Mouse (Mus musculus) lung, embryonic 15.5 days (tissue): ENCODE data around the gene Alox5ap. TPM values are rescaled to one million over a fixed set of nuclear protein-coding genes. Genes with fewer than 3 reads are reported as not detected.

Experiments used
- ATAC-seq: fragments of 200-750 bp; cut with Nextera tagmentation; 2 replicates; pipeline ENCODE4 v1.8.0; 2017; ENCODE audit warnings: moderate number of reproducible peaks, borderline replicate concordance; ENCODE audit not compliant: low FRiP score, low TSS enrichment; ENCODE audit errors: extremely low read depth
- H3K27ac ChIP-seq: fragments of 300-500 bp; sonication (generic); 2 replicates; pipeline ENCODE4 v1.5.1; 2015; ENCODE audit warnings: moderate library complexity, mild to moderate bottlenecking, inconsistent platforms
- H3K27me3 ChIP-seq: fragments of 300-500 bp; sonication (generic); 2 replicates; pipeline ENCODE4 v1.6.1; 2015; ENCODE audit warnings: inconsistent platforms
- H3K36me3 ChIP-seq: fragments of 300-500 bp; sonication (generic); 2 replicates; pipeline ENCODE4 v1.6.1; 2015; ENCODE audit warnings: inconsistent platforms
- H3K4me1 ChIP-seq: fragments of 300-500 bp; sonication (generic); 2 replicates; pipeline ENCODE4 v1.6.1; 2015; ENCODE audit warnings: inconsistent platforms
- H3K4me2 ChIP-seq: fragments of 300-500 bp; sonication (generic); 2 replicates; pipeline ENCODE4 v1.6.1; 2015; ENCODE audit warnings: inconsistent platforms, mild to moderate bottlenecking, moderate library complexity
- H3K4me3 ChIP-seq: fragments of 300-500 bp; sonication (generic); 2 replicates; pipeline ENCODE4 v1.5.1; 2015; ENCODE audit warnings: mild to moderate bottlenecking, inconsistent platforms
- H3K9ac ChIP-seq: fragments of 300-500 bp; sonication (generic); 2 replicates; pipeline ENCODE4 v1.6.1; 2015; ENCODE audit warnings: inconsistent platforms
- H3K9me3 ChIP-seq: fragments of 300-500 bp; sonication (generic); 2 replicates; pipeline ENCODE4 v1.6.1; 2016; ENCODE audit warnings: inconsistent platforms
- WGBS: fragments of 180-500 bp; shearing (Covaris S2); methylation state at CpG from one replicate; pipeline ENCODE4 v1.1.7; 2015; 5-methylcytosine and 5-hydroxymethylcytosine counted together
- polyA plus RNA-seq: library from polyadenylated mRNA; unstranded; fragments of >200 nt; fragmentation: Nextera tagmentation; extraction: Ambion mirVana; gene quantifications from 2 replicates; pipeline ENCODE4 v1.2.1, GENCODE M21; 2015

The Alox5ap gene
- polyA plus RNA-seq, 1 experiment from 2014 or later, result 22.4 TPM

- Histone ChIP-seq H3K36me3 (no peaks in the 10 kb centered on the region), H3K4me2 (no peak overlapping the region), H3K9ac (no peak overlapping the region), H3K9me3 (no peaks in the 10 kb centered on the region), H3K27ac (peak overlapping the region; percentile 31), H3K27me3 (no peaks in the 10 kb centered on the region), H3K4me1 (peaks cover 31% of the 10 kb centered on the region), H3K4me3 (no peak overlapping the region)
- WGBS, result 25% methylated on average over 15 of the region's 15 CpGs
- no peak for ATAC-seq
These were observed 57.6 kb downstream of the Alox5ap start for GRCm38 (mm10) chr5:149321909-149322841.

GRCm38 (mm10) chr5:149322938-149323553 lies 58.5 kb downstream of the Alox5ap start:
- Histone ChIP-seq H3K9me3 (no peaks in the 10 kb centered on the region), H3K27ac (no peak overlapping the region), H3K4me2 (no peak overlapping the region), H3K4me1 (peaks cover 30% of the 10 kb centered on the region), H3K27me3 (no peaks in the 10 kb centered on the region), H3K36me3 (no peaks in the 10 kb centered on the region), H3K9ac (no peak overlapping the region), H3K4me3 (no peak overlapping the region)
- ATAC-seq, result no peak
- 77% methylated on average over 9 of the region's 9 CpGs for WGBS

GRCm38 (mm10) chr5:149324739-149325138 lies 60.2 kb downstream of the Alox5ap start:
- H3K4me3 ChIP-seq, result no peak overlapping the region
- no peak overlapping the region for H3K4me2 ChIP-seq
- H3K4me1 ChIP-seq, result peaks cover 41% of the 10 kb centered on the region
- H3K9ac ChIP-seq, result no peak overlapping the region
- no peaks in the 10 kb centered on the region for H3K27me3 ChIP-seq
- ATAC-seq, result no peak
- H3K27ac ChIP-seq, result no peak overlapping the region
- H3K36me3 ChIP-seq, result no peaks in the 10 kb centered on the region
- 68% methylated on average over 13 of the region's 13 CpGs for WGBS
- H3K9me3 ChIP-seq, result no peaks in the 10 kb centered on the region

- Histone ChIP-seq H3K36me3 (no peaks in the 10 kb centered on the region), H3K4me1 (peaks cover 32% of the 10 kb centered on the region), H3K4me2 (no peak overlapping the region), H3K9ac (no peak overlapping the region), H3K27ac (peak overlapping the region; percentile 69), H3K4me3 (no peak overlapping the region), H3K9me3 (no peaks in the 10 kb centered on the region), H3K27me3 (no peaks in the 10 kb centered on the region)
- 0 out of 2 replicates have a peak, but pooled peaks have one; percentile 41 for ATAC-seq
- WGBS, result 49% methylated on average over 12 of the region's 12 CpGs
These were observed 64.7 kb downstream of the Alox5ap start for GRCm38 (mm10) chr5:149329098-149329887.

- no peak overlapping the region for H3K9ac ChIP-seq
- ATAC-seq, result no peak
- peaks cover 33% of the 10 kb centered on the region for H3K4me1 ChIP-seq
- no peaks in the 10 kb centered on the region for H3K27me3 ChIP-seq
- H3K36me3 ChIP-seq, result no peaks in the 10 kb centered on the region
- H3K27ac ChIP-seq, result no peak overlapping the region
- 19% methylated on average over 1 of the region's 1 CpGs for WGBS
- H3K9me3 ChIP-seq, result no peaks in the 10 kb centered on the region
- no peak overlapping the region for H3K4me2 ChIP-seq
- no peak overlapping the region for H3K4me3 ChIP-seq
These were observed 66.0 kb downstream of the Alox5ap start for GRCm38 (mm10) chr5:149330601-149331000.

DNA sequence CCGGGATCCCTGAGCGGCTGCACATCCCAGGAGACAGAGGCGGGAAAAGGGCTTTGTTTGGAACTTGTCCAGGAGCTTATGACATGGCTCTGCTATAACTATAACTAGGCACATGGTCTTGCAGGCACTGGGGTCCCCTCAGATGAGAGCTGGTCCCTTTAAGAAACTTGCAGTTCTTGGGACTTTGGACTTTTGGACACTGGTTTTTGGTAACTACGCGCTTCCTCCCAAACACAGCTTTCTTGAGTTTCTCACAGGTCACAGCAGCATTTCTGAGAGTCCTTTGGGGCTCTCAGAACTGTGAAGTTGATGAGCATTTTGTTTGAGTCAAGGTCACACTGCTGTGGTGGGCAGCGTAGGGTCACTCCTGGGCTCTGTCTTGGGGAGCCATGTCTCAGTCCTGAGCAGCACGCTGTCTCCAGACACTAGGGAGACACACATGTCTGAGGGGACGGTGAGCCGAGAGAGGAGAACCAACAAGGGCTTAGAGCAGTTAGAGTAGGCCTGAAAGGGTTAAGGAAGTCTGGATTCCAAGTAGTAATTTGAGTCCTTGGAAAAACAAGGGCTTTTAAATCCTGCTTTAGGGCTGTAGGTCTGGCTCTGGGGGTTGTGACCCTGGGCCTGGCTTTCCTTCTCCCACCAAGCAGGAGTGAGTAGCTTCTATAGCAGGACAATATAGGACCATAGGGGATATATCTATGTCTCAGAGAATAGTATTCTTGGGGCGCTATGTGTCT lies 67.0 kb downstream of the Alox5ap start:
- Histone ChIP-seq H3K36me3 (no peaks in the 10 kb centered on the region), H3K27me3 (no peaks in the 10 kb centered on the region), H3K4me2 (no peak overlapping the region), H3K4me1 (peaks cover 35% of the 10 kb centered on the region), H3K9ac (no peak overlapping the region), H3K27ac (peak overlapping the region; percentile 41), H3K4me3 (no peak overlapping the region), H3K9me3 (no peaks in the 10 kb centered on the region)
- WGBS, result 39% methylated on average over 10 of the region's 10 CpGs
- no peak for ATAC-seq

- H3K36me3 ChIP-seq, result no peaks in the 10 kb centered on the region
- no peak overlapping the region for H3K4me3 ChIP-seq
- no peaks in the 10 kb centered on the region for H3K9me3 ChIP-seq
- H3K27me3 ChIP-seq, result no peaks in the 10 kb centered on the region
- no peak for ATAC-seq
- H3K27ac ChIP-seq, result no peak overlapping the region
- H3K4me2 ChIP-seq, result no peak overlapping the region
- H3K9ac ChIP-seq, result no peak overlapping the region
- WGBS, result 89% methylated on average over 4 of the region's 4 CpGs
- peaks cover 35% of the 10 kb centered on the region for H3K4me1 ChIP-seq
These were observed 68.2 kb downstream of the Alox5ap start for GRCm38 (mm10) chr5:149332787-149333186.

GRCm38 (mm10) chr5:149333941-149334698 lies 69.6 kb downstream of the Alox5ap start:
- H3K4me1 ChIP-seq, result peaks cover 33% of the 10 kb centered on the region
- no peaks in the 10 kb centered on the region for H3K36me3 ChIP-seq
- no peak for ATAC-seq
- 74% methylated on average over 8 of the region's 8 CpGs for WGBS
- H3K27me3 ChIP-seq, result no peaks in the 10 kb centered on the region
- H3K9me3 ChIP-seq, result no peaks in the 10 kb centered on the region
- H3K9ac ChIP-seq, result no peak overlapping the region
- H3K4me2 ChIP-seq, result no peak overlapping the region
- no peak overlapping the region for H3K4me3 ChIP-seq
- no peak overlapping the region for H3K27ac ChIP-seq

GRCm38 (mm10) chr5:149335009-149335408 lies 70.4 kb downstream of the Alox5ap start:
- no peaks in the 10 kb centered on the region for H3K27me3 ChIP-seq
- no peak overlapping the region for H3K27ac ChIP-seq
- no peaks in the 10 kb centered on the region for H3K36me3 ChIP-seq
- no peak overlapping the region for H3K9ac ChIP-seq
- H3K9me3 ChIP-seq, result no peaks in the 10 kb centered on the region
- WGBS, result 87% methylated on average over 12 of the region's 12 CpGs
- ATAC-seq, result no peak
- H3K4me2 ChIP-seq, result no peak overlapping the region
- H3K4me3 ChIP-seq, result no peak overlapping the region
- H3K4me1 ChIP-seq, result peaks cover 24% of the 10 kb centered on the region

DNA sequence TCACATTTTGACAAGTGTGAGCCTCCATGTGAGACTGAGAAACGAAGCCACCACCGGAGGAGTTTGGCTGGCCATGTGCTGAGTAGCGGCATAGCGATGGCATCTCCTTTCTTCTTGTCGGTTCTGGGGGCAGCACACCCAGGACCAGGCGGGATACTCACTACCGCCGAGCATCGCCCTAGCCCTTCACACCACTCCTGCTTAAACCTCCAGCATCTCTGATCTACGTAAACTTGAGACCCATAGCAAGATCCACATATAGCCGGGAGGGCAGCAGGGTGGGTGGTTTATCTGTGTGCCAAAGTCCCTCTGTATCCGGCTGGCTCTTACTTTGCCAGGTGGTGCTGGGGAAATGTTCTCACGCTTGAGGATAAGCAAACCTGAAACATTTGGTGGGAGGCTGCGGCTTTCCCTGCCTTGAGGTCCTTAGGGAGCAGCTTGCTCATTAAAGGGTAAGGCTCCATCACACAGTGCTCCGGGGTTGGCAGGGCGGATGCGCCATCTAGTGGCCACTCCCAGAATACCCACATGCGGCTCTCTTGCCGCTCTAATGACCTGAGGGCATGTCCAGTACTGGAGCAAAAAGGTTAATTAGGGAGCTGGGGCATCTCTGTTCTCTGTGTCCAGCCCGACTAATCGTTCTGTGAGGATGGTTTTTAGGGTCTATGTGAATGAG lies 71.1 kb downstream of the Alox5ap start:
- Histone ChIP-seq H3K9me3 (no peaks in the 10 kb centered on the region), H3K4me2 (no peak overlapping the region), H3K27ac (no peak overlapping the region), H3K36me3 (no peaks in the 10 kb centered on the region), H3K9ac (no peak overlapping the region), H3K27me3 (no peaks in the 10 kb centered on the region), H3K4me1 (peaks cover 21% of the 10 kb centered on the region), H3K4me3 (no peak overlapping the region)
- 44% methylated on average over 21 of the region's 21 CpGs for WGBS
- ATAC-seq, result peak; percentile 72
